Mouse (Mus musculus): ENCODE results near the gene Baiap3.
A peak's percentile ranks its signal among the peaks of the same experiment; 100 is the strongest.

The Baiap3 gene

DNA sequence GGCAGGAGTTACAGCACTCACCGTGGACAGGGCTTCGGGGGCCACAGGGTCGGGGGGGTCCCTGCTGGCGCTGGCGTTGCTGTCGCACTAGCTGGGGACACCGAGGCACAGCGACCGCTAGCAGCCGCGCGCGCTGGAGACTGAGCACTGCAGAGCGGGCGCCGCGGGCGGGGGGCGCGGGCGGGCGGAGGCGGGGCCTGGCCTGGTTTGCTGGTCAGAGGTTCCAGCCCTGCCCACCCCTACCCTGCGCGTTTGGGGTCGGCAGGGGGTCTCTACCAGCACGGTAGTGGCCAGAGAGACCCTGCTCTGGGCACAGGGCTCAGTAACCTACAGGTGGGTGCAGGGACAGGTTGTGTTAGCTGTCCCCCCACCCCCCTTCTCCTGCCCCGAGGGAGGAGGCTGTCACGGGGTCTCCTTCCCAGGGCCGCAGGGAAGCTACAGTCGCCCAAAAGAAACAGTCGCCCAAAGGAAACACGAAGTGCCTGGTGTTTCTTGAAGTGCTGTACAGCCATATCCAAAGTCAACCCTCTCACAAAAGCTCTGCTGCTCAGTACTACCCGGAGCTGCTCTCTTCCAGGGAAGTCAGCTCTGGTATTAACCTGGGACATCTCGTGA, at the start of gene Baiap3:
Baiap3 (minus strand) TSS at position 225 of the 615 bp plus-strand sequence.
- no peak for DNase-seq (ENCODE audit: extremely low read depth, insufficient read length, low spot score)

DNA sequence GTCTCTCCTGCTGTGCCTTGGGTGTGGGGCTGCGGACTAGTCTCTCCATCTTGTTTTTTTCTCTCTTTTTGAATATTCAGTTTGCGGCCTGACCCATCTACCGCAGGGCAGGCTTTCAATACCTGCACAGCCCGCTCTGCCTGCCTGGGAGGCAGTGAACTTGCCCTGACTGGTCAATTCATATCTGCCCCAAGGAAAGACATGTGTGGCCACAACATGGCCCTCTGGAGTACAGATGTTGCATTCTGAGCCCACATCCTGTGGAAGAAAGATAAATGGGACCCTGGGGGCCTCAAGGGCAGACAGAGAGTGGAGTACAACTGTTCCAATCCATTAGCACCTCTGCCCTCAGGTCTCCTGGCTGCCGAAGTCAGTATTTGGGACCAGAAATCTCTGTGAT, 41.9 kb upstream of the Baiap3 start, which contains the start of gene Prss34:
Prss34 (plus strand) TSS at position 301 of the 400 bp plus-strand sequence.
- no peak for DNase-seq (ENCODE audit: extremely low read depth, insufficient read length, low spot score)

DNA sequence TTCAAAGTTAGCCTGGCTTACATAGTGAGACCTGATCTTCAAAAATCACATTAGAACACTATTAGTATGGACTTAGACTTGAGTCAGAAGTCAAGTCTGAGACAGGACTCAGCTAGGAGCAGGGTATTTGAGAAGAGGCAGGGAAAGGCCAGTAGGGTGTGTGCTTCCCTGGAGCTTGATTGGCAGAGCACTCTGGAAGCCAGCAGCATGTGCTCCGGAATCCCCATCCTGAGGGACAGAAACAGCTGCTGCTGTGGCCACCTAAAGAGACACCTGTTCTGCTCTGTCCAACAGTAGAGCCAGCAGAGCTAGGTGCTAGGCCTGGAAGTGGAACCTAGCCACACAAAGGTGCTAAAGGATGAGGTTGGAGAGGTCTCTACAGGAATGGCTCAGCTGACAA, 37.9 kb upstream of the Baiap3 start:
- DNase-seq (ENCODE audit: extremely low read depth, insufficient read length, low spot score): no peak

DNA sequence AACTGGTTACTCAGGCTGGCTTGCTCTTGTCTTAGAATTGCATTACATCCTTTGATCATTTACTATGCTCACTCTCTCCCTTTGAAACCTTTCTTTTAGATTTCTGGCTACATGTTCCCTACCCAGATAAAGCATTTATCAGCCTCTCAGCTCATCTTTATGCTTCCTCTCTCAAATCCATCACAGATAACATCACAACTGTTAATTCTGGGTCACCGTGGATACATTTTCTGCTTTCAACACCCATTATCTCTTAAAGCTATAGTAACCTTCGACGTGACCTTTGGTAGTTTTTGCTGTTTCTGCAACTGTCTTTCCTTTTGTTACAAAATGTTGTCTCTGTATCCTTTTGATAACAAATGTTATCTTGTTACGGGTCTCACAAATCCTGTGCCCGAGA, 37.3 kb upstream of the Baiap3 start:
- no peak for DNase-seq (ENCODE audit: extremely low read depth, insufficient read length, low spot score)

DNA sequence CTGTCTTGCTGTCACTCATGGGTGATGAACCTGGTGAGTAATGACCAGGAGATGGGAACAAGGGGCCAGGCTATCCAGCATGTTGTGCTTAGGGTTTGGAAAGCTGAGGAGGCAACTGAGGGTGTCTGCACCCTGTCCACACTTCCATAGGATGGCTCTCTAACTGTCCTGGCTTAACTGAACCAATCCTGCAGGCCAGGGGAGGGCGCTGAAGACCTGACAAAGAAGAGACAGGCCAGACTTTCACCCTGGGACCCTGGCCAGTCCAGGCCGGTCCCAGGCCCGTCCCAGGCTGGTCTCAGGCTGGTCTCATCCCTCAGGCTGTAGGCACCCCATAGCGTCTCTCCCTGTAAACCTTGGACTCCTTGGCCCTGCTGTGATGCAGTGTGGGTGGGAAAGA, 34.2 kb upstream of the Baiap3 start:
- no peak for DNase-seq (ENCODE audit: extremely low read depth, insufficient read length, low spot score)

DNA sequence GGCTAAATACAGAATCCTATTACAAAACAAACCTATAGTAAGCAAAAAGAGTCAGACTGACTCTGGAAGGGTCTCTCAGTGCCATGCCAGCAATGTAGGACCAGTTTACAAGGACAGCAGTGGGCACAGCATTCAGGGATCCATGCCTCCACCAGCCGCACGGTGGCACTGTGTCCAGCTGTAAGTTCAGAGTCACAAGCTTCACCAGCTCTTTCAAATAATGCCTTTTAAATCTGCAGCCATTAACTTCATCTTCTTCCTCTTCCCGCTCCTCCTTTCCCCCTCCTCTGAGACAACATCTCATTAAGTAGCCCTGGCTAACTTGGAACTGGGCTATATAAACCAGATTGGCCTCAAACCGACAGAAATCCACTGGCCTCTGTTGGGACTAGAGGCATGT, 32.7 kb upstream of the Baiap3 start:
- DNase-seq (ENCODE audit: extremely low read depth, insufficient read length, low spot score): peak; percentile 35

DNA sequence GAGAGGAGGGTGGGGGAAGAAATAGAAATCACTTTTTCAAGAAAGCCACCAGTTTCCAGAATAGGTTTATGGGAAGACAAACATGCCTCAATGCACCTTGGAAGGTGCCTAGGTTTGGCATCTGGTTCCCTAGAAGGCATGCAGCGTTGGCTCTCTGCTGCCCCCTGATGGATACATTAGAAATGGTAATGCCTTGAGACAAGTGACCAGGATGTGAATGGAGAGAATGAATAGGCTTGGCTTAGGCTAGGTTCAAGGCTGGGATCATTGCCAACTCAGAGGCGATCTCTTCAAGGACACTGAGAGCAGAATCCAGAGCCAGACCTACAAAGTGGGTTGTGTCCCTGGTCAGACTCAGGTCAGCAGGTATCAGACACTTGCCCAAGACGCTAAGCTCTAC, 28.9 kb upstream of the Baiap3 start:
- peak; percentile 32 for DNase-seq (ENCODE audit: extremely low read depth, insufficient read length, low spot score)

DNA sequence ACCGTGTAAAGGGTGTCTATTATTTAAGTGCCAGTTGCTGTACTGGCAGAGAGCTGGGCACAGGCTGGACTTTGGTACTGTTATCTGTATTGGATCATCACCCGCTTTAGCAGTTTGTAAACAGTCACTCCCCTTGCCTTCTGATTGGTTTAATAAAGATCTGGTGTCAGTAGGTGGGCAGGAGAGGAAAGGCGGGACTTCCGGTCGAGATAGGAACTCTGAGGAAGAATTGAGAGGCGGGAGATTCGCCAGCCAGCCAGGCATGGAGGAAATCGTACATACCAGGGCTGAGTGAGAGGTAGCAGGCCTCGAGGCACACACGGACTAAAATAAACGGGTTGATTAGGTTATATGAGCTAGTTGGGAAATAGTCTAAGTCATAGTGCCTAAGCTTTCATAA, 26.0 kb upstream of the Baiap3 start:
- DNase-seq (ENCODE audit: extremely low read depth, insufficient read length, low spot score): peak; percentile 60

DNA sequence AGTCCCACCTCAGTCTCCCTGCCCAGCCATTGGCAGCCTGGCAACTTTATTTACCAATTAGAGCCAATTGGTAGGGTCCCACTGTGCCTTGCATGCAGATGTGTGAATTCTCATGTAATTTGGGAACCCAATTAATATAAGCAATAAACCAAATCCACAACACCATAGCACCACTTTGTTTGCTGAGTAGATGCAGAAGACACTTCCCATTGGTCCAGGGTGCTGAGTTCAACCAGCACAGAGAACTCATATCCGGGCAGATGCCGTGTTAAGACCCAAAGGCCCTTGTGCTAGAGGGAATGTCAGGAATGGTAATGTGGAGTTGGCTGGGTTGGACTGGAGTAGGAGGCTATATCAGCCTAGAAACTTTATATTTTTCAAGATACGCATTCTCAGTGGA, 19.7 kb upstream of the Baiap3 start:
- no peak for DNase-seq (ENCODE audit: extremely low read depth, insufficient read length, low spot score)

DNA sequence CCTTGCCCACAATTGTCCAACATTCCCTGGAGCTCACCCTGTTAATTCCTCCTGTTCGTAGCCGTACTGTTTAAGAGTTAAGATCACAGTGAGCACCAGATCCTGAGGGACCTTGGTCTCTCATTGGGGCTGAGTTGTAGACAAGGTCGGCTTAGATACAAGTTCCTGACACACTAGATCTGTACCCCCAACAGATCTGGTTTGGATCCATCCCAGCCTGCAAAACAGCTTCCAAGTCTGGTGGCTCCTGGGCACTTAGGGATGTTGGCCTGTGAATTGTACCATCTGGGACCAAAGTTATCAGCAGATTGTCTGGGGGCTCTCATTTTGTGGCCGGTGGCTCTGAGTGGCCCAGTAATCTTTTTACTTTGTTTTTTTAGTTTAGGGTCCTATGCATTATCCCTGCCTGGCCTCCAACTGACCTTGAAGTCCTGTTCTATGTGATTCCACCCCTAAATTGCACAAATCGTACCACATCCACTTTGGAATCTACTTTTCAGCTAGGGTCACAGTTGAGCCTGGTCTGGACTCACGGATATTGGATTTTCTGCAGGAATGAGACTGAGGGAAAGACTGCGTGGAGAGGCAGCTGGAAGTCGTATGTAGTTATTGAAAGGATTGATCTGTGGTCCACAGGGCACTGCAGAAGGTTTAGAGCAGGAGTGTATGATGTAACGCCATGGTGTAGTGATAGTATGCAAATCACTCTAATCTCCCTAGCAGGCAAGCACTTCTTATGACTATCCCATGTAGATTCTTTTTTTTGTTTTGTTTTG, 18.6 kb upstream of the Baiap3 start, which contains the start of gene Ube2i:
Ube2i (minus strand) TSS at position 52 of the 776 bp plus-strand sequence.
- no peak for DNase-seq (ENCODE audit: extremely low read depth, insufficient read length, low spot score)

DNA sequence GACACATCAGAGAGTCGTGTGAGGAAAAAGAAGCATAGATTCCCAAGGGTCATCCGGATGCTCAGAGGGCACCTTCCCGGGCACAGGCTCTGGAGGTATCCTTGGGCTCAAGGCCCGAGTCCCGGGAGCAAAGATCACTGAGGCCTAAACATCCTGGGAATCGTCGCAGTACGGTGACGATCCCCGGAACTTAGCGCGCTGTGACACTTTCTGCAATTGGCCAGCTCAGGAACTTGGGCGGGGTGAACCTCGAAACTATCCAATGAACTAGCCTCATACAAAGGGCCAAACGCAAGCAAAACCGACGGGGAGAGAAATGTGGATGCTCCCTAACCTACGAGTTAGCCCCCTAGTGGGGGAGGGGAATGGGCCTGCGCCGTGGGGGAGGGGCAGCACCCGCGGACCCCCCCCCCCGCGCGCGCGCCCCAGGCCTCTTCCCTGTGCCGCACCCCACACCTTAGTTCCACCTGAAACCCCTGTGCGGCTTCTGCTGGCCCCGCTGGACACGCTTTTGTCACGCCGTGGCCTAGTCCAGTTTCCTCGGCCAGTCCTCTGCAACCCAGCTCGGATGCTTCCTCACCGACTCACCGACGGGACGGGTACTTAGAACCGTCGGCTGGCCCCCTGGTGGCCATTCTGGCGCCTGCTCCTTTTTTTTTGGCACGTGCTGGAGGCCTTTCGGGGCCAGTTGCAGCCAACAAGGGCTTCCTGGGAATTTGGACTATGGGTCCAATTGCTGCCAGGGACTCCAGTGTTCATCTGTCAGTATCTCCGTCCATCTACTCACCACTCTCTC, 17.7 kb upstream of the Baiap3 start:
- DNase-seq (ENCODE audit: extremely low read depth, insufficient read length, low spot score): peak; percentile 92

DNA sequence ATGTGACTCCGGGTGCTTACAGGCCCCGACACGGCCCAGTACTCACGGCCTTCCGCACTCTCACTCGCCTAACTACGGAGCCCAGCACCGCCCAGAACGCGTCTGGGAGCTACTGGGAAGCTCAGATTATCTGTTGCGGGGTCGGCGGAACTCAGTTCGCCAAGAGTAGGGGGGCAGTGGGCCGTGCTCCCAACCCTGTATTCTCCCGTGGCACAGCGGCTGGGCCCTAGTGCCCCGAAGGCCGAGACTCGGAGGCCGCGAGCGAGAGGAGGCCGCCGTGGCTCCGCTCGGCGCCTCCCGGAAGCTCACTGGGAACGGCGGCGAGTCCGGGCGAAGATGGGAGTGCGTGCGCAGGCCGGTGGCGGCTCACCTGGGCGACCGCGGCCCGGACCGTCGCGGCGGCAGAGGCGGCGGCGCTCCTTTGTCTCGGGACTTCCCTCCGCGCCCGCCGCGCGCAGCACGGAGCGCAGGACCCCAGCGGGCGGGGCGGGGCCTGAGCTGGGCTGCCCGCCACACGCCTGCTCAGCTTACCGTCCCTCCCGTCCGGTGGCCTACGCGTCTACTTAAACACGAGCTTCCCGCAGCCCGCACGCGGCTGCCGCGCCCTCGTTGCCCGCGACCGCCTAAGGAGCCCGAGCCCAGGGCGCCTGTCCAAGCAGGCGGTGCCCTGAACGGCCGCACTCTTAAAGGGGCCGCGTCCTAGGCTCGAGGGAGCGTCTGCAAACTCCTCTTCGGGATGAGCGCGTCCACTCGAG, 17.0 kb upstream of the Baiap3 start:
- peak; percentile 95 for DNase-seq (ENCODE audit: extremely low read depth, insufficient read length, low spot score)

DNA sequence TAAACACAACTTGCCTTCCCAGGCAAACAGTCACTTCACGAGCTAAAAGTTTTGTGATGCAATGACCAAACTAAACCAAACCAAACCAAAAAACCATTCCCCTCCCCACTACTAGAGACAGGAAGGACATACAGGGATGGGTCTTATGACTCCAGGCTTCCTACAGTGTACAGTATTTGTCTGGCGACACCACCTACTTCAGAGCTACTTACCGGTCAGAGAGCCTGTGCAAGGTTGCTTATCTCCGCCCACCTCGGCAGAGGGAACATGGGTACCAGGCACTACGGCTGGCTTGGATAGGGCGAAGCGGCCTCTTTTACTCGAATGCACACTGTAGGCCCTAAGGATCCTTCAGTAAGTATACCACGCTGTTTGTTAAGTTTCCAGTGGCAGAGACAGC, 16.2 kb upstream of the Baiap3 start:
- no peak for DNase-seq (ENCODE audit: extremely low read depth, insufficient read length, low spot score)

DNA sequence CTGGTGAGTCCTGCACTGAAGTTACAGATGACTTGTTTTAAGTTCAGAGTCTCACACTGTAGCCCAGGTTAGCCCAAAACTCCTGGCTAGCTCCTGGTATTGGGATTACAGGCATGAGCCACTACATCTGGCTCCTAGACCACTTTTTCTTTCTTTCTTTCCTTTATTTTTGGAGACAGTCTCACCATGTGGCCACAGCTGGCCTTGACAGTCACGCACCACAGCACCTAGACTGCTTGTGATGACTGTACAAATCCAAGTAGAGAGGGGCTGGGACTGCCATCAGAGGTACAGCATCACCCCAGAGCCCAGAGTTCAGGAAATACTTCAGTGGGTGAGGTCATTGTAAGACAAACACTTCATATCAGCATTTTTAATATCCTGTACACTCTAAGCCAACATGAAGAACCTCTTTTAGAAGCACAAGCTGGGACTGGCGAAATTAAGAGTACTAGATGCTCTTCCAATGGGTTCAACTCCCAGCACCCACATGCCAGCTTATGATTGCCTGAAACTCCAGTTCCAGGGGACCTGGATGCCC, 14.7 kb upstream of the Baiap3 start:
- DNase-seq (ENCODE audit: extremely low read depth, insufficient read length, low spot score): no peak

DNA sequence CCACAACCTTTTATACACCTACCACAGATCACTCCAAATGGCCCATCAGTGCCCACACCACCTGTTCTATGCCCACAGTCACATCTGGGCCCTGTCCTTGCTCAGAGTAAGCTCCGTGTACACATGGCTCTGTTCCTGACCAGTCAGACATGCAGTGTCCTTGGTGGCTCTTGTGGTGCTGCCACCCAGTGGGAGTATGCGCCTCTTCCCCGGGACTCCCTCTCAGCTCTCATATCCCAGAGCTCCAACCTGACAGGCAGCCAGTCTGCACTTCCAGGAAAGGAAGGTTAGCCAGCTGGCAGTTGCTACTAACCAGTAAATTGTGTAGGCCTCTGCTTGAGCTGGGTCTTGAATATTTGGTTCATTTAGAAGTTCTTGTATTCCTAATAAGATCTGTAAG, 8.3 kb upstream of the Baiap3 start:
- DNase-seq (ENCODE audit: extremely low read depth, insufficient read length, low spot score): no peak

DNA sequence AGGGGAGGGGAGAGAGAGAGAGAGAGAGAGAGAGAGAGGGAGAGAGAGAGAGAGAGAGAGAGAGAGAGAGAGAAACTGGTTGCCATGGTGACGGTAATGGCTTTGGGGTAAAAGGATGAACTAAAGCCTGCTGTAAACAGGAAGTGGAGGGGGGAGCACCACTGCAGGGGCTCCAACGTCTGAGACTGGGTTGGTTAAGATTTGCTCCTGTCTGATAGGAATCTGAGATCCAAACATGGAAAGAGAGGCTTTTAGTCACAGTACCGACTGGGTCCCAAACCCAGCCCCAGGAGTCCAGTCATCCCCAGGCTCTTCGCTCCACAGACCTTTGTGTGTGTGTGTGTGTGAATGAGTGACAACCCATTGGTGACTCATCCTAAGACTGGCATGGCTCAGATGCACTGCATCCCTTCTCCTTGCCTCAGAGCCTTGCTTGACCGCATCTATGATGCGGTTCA, 1.7 kb upstream of the Baiap3 start:
- no peak for DNase-seq (ENCODE audit: extremely low read depth, insufficient read length, low spot score)

DNA sequence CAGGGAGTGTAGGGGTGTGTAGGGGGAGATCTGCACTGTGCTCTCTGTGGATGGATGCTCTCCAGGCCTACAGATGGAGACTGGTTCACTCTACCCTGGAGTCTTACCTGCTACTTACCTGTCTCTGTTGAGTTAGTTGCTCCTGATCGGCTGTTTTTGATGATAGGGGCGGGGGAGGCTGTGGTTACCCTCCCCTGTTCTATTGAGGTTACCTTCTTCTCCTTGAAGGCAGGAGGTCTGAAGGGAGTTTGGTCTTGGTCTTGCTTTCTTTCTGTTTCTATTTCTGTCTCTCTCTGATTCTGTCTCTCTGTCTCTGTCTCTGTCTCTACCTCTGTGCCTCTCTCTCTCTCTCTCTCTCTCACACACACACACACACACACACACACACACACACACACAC, 1.1 kb downstream of the Baiap3 start:
- DNase-seq (ENCODE audit: extremely low read depth, insufficient read length, low spot score): no peak

DNA sequence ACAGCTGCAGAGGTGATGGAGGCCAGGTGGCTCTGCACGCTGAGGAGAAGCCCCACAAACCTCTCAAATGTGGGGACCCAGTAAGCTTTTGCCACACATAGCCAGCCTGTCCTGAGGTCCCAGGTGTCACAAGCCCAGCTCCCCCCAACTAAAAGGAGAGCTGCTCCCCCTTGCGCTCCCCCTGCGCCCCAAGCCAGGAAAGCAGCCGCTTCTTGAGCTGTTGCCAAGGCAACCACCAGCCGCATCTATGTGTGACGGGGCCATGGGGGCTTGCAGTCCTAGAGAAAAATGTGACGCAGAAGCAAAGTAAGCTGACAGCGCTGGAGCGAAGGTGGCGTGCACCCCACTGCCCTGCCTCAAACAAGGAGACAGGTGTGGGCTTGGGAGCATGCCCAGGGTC, 2.4 kb downstream of the Baiap3 start:
- no peak for DNase-seq (ENCODE audit: extremely low read depth, insufficient read length, low spot score)

DNA sequence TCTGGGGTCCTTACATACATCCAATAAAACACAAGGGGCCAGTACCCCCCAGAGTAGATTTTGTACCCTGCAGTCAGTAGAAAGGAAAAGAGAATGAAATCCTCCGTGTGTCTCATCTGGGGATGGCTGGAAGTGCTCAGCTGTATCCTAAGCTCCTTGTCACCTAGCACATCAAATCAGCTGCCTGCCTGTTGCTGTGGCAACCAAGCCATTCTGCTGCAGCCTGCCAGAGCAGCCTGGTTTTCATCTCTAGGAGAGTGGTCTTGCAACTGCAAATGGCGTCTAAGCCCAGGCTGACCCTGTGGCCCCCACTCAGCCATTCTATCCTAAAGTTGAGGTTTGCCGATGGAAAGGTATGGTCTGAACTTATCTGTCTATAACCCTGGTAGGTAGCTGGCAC, 3.5 kb downstream of the Baiap3 start:
- DNase-seq (ENCODE audit: extremely low read depth, insufficient read length, low spot score): no peak

DNA sequence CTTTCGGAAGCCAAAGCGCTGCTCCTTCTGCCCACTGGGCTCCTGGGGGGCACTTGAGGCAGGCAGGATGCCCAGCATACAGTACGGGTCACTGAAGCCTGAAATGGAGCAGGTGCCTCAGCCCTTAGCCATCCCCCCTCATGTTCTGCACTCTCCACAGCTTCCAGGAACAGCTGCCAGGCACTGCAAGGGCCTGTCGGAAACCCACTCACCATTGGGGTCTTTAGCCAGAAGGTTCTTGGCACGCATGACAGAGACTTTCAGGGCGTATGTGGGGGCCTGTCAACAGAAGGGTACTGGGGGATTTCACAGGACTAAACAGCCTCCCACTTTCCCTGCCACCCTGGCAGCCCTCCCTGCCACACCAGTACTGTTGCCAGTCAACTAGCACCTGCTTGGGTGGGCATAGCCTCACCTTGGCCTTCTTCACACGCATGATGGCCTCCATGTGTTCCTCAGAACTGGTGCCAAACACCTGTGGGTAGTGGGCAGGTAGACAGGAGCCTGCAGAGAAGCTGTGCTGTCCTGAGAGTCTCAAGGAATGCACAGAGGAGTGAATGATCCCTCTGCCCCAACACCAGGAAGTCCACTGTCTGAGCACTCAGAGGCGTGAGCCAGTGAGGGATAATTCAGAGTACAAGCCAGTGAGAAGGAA, 5.9 kb downstream of the Baiap3 start:
- no peak for DNase-seq (ENCODE audit: extremely low read depth, insufficient read length, low spot score)
